Mouse (Mus musculus): ENCODE measurements at regions not wholly inside any gene's neighbourhood (a gene's known extent, or its start where the extent isn't known, plus 50 kb on each side); places are given as distances from the start of the nearest gene placed in this dataset.
A peak's percentile ranks its signal among the peaks of the same experiment; 100 is the strongest.

- no peak overlapping the region for H3K27ac ChIP-seq
- no peak for DNase-seq (ENCODE audit: extremely low spot score in 1 of 2, low spot score in 2 of 2)
- intact Hi-C loops (cut with DNase I) = no loop called here
- TF ChIP-seq CTCF (IDR thresholded peaks at IDR 0.05) = no peak
- no peak overlapping the region for H3K4me3 ChIP-seq
Observed at GRCm38 (mm10) chr12:107669046-107669445, 180.6 kb downstream of the 3110018I06Rik start.

DNA sequence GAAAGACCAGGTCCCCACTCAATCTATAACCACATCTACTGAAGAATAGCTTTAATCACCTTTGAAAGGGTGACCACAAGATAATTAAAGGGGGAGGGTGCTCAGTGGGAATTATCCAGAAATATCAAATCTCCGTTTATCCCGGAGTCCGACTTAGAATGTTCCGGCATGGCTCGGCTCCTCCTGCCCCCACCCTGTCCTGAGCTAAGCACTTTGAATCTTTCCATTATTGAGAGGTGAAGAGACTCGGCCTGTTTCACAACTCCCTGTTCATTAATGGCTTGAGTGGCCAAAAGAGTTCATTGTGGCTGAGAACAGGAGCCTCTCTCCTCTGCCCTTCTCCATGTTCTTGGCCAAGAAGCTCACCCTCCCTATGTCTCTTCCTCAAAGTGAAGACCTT lies 181.0 kb downstream of the 3110018I06Rik start:
- DNase-seq (ENCODE audit: extremely low spot score in 1 of 2, low spot score in 2 of 2) = no peak
- no peak for TF ChIP-seq CTCF (IDR thresholded peaks at IDR 0.05)

GRCm38 (mm10) chr12:107669910-107670309 lies 181.5 kb downstream of the 3110018I06Rik start:
- DNase-seq (ENCODE audit: extremely low spot score in 1 of 2, low spot score in 2 of 2) = no peak
- no peak for TF ChIP-seq CTCF (IDR thresholded peaks at IDR 0.05)
- Histone ChIP-seq H3K27ac (no peak overlapping the region), H3K4me3 (no peak overlapping the region)
- intact Hi-C loops (cut with DNase I) = no loop called here

More for the DNA sequence above, 181.0 kb downstream of the 3110018I06Rik start:
- Histone ChIP-seq H3K27ac (no peak overlapping the region), H3K4me3 (no peak overlapping the region)
- intact Hi-C loops (cut with DNase I) = no loop called here

DNA sequence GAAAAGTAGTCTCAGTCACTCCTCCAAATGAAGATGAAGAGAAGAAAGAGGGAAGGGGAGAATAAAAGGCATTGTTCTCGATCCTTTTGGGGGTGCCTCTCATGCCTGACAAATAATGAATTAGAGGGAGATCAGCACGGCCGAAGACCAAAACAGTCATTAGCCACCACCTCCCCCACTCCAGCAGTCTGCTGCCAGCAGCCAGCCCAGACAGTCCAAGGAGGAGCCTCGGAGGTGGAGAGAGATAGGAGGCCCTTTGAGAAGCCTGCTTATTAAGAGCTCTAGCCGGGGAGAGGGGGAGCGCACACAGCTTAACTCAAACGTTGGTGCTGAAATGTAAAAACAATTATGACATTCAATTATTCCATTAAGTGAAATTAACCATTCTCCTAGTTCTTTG lies 188.6 kb downstream of the 3110018I06Rik start:
- no peak for TF ChIP-seq CTCF (IDR thresholded peaks at IDR 0.05)
- no peak for DNase-seq (ENCODE audit: extremely low spot score in 1 of 2, low spot score in 2 of 2)
- H3K4me3 ChIP-seq = no peak overlapping the region
- intact Hi-C loops (cut with DNase I) = no loop called here
- no peak overlapping the region for H3K27ac ChIP-seq

- intact Hi-C loops (cut with DNase I) = no loop called here
- no peak for DNase-seq (ENCODE audit: extremely low spot score in 1 of 2, low spot score in 2 of 2)
- Histone ChIP-seq H3K27ac (no peak overlapping the region), H3K4me3 (no peak overlapping the region)
- TF ChIP-seq CTCF (IDR thresholded peaks at IDR 0.05) = no peak
Observed at GRCm38 (mm10) chr12:107687447-107687846, 199.0 kb downstream of the 3110018I06Rik start.

- Histone ChIP-seq H3K27ac (no peak overlapping the region), H3K4me3 (no peak overlapping the region)
- intact Hi-C loops (cut with DNase I) = no loop called here
- DNase-seq (ENCODE audit: extremely low spot score in 1 of 2, low spot score in 2 of 2) = peak in 1 of 2 experiments; percentile 11
- no peak for TF ChIP-seq CTCF (IDR thresholded peaks at IDR 0.05)
Observed at GRCm38 (mm10) chr12:107689418-107689817, 201.0 kb downstream of the 3110018I06Rik start.

DNA sequence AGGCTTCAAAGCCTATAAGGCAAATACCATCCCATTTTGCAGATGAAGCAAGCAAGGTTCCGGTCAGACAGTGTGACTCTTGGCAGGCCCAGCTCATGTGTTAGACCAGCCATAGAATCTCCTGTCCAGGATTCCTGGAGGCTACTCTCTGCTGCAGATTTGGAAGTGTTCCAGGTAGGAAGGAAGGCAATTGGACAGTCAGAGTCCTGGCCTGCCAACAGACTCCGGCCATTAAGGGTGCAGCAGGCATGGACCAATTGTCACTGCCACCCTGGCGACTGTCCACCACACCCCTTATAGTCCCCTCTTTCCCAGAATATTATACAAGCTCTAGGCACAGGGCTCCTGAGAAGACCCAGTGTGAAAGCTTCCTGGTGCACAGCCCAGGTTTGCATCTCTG lies 201.6 kb downstream of the 3110018I06Rik start:
- Histone ChIP-seq H3K4me3 (no peak overlapping the region), H3K27ac (no peak overlapping the region)
- intact Hi-C loops (cut with DNase I) = no loop called here
- no peak for TF ChIP-seq CTCF (IDR thresholded peaks at IDR 0.05)
- DNase-seq (ENCODE audit: extremely low spot score in 1 of 2, low spot score in 2 of 2) = no peak

GRCm38 (mm10) chr12:107693693-107694092 lies 205.3 kb downstream of the 3110018I06Rik start:
- DNase-seq (ENCODE audit: extremely low spot score in 1 of 2, low spot score in 2 of 2) = peak in 1 of 2 experiments; percentile 13
- no peak for TF ChIP-seq CTCF (IDR thresholded peaks at IDR 0.05)
- intact Hi-C loops (cut with DNase I) = no loop called here

DNA sequence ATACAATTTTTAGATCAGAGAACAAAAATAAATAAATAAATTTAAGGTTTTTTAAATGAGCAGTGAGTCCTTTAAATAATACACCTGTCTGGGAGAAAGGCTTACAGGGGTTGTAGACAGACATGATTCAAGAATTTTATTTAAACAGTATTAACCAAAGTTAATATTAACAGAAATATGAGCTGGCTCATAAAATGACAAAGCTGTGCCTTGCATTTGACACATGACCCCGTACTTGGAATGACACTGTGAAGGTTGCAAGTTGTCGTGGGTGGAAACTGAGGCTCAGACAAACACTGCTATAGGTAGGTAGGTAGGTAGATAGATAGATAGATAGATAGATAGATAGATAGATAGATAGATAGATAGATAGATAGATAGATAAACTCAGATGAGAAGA lies 206.6 kb downstream of the 3110018I06Rik start:
- DNase-seq (ENCODE audit: extremely low spot score in 1 of 2, low spot score in 2 of 2) = no peak
- no peak for TF ChIP-seq CTCF (IDR thresholded peaks at IDR 0.05)
- Histone ChIP-seq H3K4me3 (no peak overlapping the region), H3K27ac (no peak overlapping the region)
- intact Hi-C loops (cut with DNase I) = no loop called here

More at GRCm38 (mm10) chr12:107693693-107694092, 205.3 kb downstream of the 3110018I06Rik start:
- Histone ChIP-seq H3K27ac (no peak overlapping the region), H3K4me3 (no peak overlapping the region)

DNA sequence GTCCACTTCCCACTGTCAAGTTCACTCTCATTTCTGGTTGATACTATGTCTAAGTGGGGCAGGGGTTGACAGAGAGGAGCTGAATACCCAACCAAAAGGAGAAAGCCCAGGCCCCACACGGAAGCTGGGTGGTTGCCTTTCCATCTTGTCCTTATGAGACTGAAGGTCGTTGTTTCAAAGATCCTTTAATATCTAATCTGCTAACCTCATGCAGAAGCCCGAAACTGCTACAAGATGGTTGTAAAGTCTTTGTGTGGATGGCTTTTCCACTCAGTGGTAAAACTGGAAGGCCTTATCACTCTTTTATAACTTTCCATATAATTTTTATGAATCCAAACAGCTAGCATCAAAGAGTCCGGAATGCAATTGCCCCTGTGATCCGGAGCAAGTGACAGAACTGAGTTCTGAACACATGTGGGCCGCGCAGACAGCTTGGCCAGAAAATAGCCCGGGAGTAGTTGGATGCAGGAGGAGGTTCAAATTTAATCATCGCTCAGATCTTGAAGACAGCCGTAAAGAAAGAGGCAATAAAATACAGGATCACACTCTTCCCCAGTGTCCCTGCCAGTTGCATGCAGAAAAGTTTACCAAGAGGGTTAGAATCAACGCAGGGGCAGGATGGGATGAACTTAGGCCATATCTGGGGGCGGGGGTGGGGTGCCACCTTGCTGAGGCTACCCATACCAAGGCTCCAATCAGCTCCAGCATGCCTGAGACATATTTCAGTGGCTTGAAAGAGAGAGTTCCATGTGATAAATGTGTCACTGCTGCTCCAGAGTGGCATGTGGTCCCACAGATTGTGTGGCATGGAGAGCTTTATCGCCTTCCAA lies 207.2 kb downstream of the 3110018I06Rik start:
- intact Hi-C loops (cut with DNase I) = no loop called here
- TF ChIP-seq CTCF (IDR thresholded peaks at IDR 0.05) = no peak
- Histone ChIP-seq H3K4me3 (no peak overlapping the region), H3K27ac (no peak overlapping the region)
- DNase-seq (ENCODE audit: extremely low spot score in 1 of 2, low spot score in 2 of 2) = no peak

GRCm38 (mm10) chr12:107700317-107700716 lies 211.9 kb downstream of the 3110018I06Rik start:
- Histone ChIP-seq H3K4me3 (no peak overlapping the region), H3K27ac (no peak overlapping the region)
- no peak for TF ChIP-seq CTCF (IDR thresholded peaks at IDR 0.05)
- DNase-seq (ENCODE audit: extremely low spot score in 1 of 2, low spot score in 2 of 2) = no peak
- intact Hi-C loops (cut with DNase I) = no loop called here

GRCm38 (mm10) chr12:107700868-107701597 lies 212.6 kb downstream of the 3110018I06Rik start:
- TF ChIP-seq CTCF (IDR thresholded peaks at IDR 0.05) = no peak
- Histone ChIP-seq H3K27ac (no peak overlapping the region), H3K4me3 (no peak overlapping the region)
- no peak for DNase-seq (ENCODE audit: extremely low spot score in 1 of 2, low spot score in 2 of 2)
- intact Hi-C loops (cut with DNase I) = no loop called here
